Mouse (Mus musculus): ENCODE data around the gene Cdr2l. TPM values are rescaled to one million over a fixed set of nuclear protein-coding genes. Genes with fewer than 3 reads are reported as not detected.

Gene Cdr2l
- polyA plus RNA-seq, 1 experiment = 14.3 TPM

DNA sequence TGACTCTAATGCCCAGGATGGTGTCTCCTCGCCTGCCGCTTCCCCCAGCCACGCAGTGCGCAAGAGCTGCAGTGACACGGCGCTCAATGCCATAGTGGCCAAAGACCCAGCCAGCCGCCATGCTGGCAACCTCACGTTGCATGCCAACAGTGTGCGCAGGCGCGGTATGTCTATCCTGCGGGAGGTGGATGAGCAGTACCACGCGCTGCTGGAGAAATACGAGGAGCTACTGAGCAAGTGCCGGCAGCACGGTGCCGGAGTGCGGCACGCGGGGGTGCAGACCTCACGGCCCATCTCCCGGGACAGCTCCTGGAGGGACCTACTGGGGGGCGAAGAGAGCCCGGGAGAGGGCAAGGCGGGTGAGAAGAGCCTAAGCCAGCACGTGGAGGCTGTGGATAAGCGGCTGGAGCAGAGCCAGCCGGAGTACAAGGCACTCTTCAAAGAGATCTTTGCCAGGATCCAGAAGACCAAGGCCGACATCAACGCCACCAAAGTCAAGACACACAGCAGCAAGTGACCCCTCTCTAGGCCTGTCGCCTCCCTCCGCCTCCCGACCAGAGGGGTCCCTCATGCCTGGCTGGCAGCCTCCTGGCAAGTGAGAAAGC, 12.1 kb downstream of the Cdr2l start:
- 90% methylated on average over 34 of the region's 34 CpGs for WGBS
- no peak for DNase-seq
- TF ChIP-seq POLR2A (IDR thresholded peaks at IDR 0.05; ENCODE audit: control insufficient read depth, extremely low read depth, insufficient read depth, low read length, poor library complexity) = no peak
- TF ChIP-seq CTCF (IDR thresholded peaks at IDR 0.05; ENCODE audit: borderline replicate concordance, control insufficient read depth, extremely low read depth, insufficient read depth, low read length, poor library complexity) = no peak
- no peak overlapping the region for H3K27ac ChIP-seq (ENCODE audit: control insufficient read depth, insufficient read depth, low read length)
- H3K4me1 ChIP-seq (replicated peaks; ENCODE audit: control insufficient read depth, insufficient read depth, low read length) = no peaks in the 10 kb centered on the region
- H3K4me3 ChIP-seq (ENCODE audit: control insufficient read depth, insufficient read depth, low read length) = no peak overlapping the region
- H3K36me3 ChIP-seq (ENCODE audit: control insufficient read depth, insufficient read depth, low read length) = no peaks in the 10 kb centered on the region
- no peaks in the 10 kb centered on the region for H3K27me3 ChIP-seq (ENCODE audit: control insufficient read depth, insufficient read depth, low read length)

GRCm38 (mm10) chr11:115398085-115398484, 16.4 kb downstream of the Cdr2l start:
- no peaks in the 10 kb centered on the region for H3K27me3 ChIP-seq (ENCODE audit: control insufficient read depth, insufficient read depth, low read length)
- 88% methylated on average over 7 of the region's 7 CpGs for WGBS
- H3K4me1 ChIP-seq (replicated peaks; ENCODE audit: control insufficient read depth, insufficient read depth, low read length) = no peaks in the 10 kb centered on the region
- no peak overlapping the region for H3K4me3 ChIP-seq (ENCODE audit: control insufficient read depth, insufficient read depth, low read length)
- TF ChIP-seq POLR2A (IDR thresholded peaks at IDR 0.05; ENCODE audit: control insufficient read depth, extremely low read depth, insufficient read depth, low read length, poor library complexity) (no peak), CTCF (IDR thresholded peaks at IDR 0.05; ENCODE audit: borderline replicate concordance, control insufficient read depth, extremely low read depth, insufficient read depth, low read length, poor library complexity) (no peak)
- no peaks in the 10 kb centered on the region for H3K36me3 ChIP-seq (ENCODE audit: control insufficient read depth, insufficient read depth, low read length)
- no peak for DNase-seq
- H3K27ac ChIP-seq (ENCODE audit: control insufficient read depth, insufficient read depth, low read length) = no peak overlapping the region

DNA sequence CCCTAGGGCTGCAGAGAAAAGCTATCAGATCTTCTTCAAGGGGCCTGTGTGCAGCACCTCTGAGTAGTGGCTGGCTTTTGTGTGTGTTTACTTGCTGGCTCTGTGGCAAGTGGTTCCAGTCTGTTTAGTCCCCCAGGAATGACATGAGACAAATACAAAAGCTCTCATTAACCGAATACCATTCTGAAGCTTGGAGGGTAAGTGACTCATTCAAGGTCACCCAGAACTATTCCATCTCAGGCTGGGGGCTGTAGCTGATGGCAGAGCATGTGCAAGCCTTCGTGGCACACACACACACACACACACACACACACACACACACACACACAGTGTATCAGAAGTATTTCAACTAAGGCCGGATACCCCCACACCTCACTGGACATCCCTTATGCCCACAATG, 18.4 kb downstream of the Cdr2l start:
- WGBS = 88% methylated on average over 3 of the region's 3 CpGs
- no peak for TF ChIP-seq CTCF (IDR thresholded peaks at IDR 0.05; ENCODE audit: borderline replicate concordance, control insufficient read depth, extremely low read depth, insufficient read depth, low read length, poor library complexity)
- TF ChIP-seq POLR2A (IDR thresholded peaks at IDR 0.05; ENCODE audit: control insufficient read depth, extremely low read depth, insufficient read depth, low read length, poor library complexity) = no peak
- Histone ChIP-seq H3K27me3 (ENCODE audit: control insufficient read depth, insufficient read depth, low read length) (no peaks in the 10 kb centered on the region), H3K4me3 (ENCODE audit: control insufficient read depth, insufficient read depth, low read length) (no peak overlapping the region), H3K4me1 (replicated peaks; ENCODE audit: control insufficient read depth, insufficient read depth, low read length) (peaks cover 6% of the 10 kb centered on the region), H3K36me3 (ENCODE audit: control insufficient read depth, insufficient read depth, low read length) (no peaks in the 10 kb centered on the region), H3K27ac (ENCODE audit: control insufficient read depth, insufficient read depth, low read length) (no peak overlapping the region)
- no peak for DNase-seq

- no peaks in the 10 kb centered on the region for H3K36me3 ChIP-seq (ENCODE audit: control insufficient read depth, insufficient read depth, low read length)
- 74% methylated on average over 11 of the region's 11 CpGs for WGBS
Measured at GRCm38 (mm10) chr11:115400630-115401391, 19.1 kb downstream of the Cdr2l start.

DNA sequence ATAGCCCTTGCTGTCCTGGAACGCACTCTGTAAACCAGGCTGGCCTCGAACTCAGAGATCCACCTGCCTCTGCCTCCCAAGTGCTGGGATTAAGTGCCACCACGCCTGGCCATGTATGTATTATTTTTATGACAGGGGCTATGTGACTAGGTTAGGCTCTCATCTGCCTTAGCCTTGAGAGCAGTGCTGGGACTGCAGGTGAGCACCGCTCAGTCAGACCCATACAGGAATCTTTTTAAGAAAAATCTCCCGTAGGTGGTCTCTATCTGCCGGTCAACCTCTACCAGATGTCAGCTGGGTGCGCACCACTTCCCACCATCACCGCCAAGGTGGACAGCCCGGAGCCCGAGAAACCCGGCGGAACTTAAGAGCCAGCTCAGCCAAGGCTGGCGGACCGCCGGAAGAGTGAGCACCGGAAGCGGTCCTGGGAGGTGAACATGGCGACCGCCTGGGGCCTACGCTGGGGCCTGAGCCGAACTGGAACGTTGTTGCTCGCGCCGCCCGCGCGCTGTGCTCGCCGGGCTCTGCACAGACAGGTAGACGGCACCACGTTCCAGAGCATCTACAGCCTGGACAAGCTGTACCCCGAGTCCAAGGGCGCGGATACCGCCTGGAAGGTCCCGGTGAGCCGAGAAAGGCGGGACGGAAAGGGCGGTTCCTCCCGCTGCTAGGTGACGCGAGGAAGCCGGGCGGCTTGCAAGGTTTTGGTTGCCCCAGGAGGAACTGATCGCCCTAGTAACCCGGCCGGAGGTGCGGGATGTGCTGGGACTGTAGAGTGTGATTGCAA, 21.8 kb downstream of the Cdr2l start, which contains the start of gene Mrpl58:
Gene Mrpl58 (plus strand): TSS at position 415 of the 787 bp plus-strand sequence.
- Histone ChIP-seq H3K4me3 (ENCODE audit: control insufficient read depth, insufficient read depth, low read length) (peak within 1 kb of the TSS; percentile 87), H3K27me3 (ENCODE audit: control insufficient read depth, insufficient read depth, low read length) (no peaks in the 10 kb centered on the region), H3K4me1 (replicated peaks; ENCODE audit: control insufficient read depth, insufficient read depth, low read length) (peaks cover 36% of the 10 kb centered on the region), H3K27ac (ENCODE audit: control insufficient read depth, insufficient read depth, low read length) (peak within 1 kb of the TSS; percentile 73), H3K36me3 (ENCODE audit: control insufficient read depth, insufficient read depth, low read length) (no peaks in the 10 kb centered on the region)
- TF ChIP-seq CTCF (IDR thresholded peaks at IDR 0.05; ENCODE audit: borderline replicate concordance, control insufficient read depth, extremely low read depth, insufficient read depth, low read length, poor library complexity) = 0 out of 2 replicates have a peak, but pooled peaks have one; percentile 50
- TF ChIP-seq POLR2A (IDR thresholded peaks at IDR 0.05; ENCODE audit: control insufficient read depth, extremely low read depth, insufficient read depth, low read length, poor library complexity) = peak; percentile 71; the same call in 1 of the 2 replicates
- 4% methylated on average over 50 of the region's 50 CpGs for WGBS
- DNase-seq = peak; percentile 84

More at GRCm38 (mm10) chr11:115400630-115401391, 19.1 kb downstream of the Cdr2l start:
- no peak overlapping the region for H3K4me3 ChIP-seq (ENCODE audit: control insufficient read depth, insufficient read depth, low read length)
- H3K27ac ChIP-seq (ENCODE audit: control insufficient read depth, insufficient read depth, low read length) = no peak overlapping the region
- no peaks in the 10 kb centered on the region for H3K27me3 ChIP-seq (ENCODE audit: control insufficient read depth, insufficient read depth, low read length)
- TF ChIP-seq POLR2A (IDR thresholded peaks at IDR 0.05; ENCODE audit: control insufficient read depth, extremely low read depth, insufficient read depth, low read length, poor library complexity) (no peak), CTCF (IDR thresholded peaks at IDR 0.05; ENCODE audit: borderline replicate concordance, control insufficient read depth, extremely low read depth, insufficient read depth, low read length, poor library complexity) (no peak)
- H3K4me1 ChIP-seq (replicated peaks; ENCODE audit: control insufficient read depth, insufficient read depth, low read length) = peaks cover 11% of the 10 kb centered on the region
- DNase-seq = no peak

GRCm38 (mm10) chr11:115405723-115406122, 24.0 kb downstream of the Cdr2l start:
- 91% methylated on average over 6 of the region's 6 CpGs for WGBS
- no peak for DNase-seq
- no peak overlapping the region for H3K4me3 ChIP-seq (ENCODE audit: control insufficient read depth, insufficient read depth, low read length)
- H3K36me3 ChIP-seq (ENCODE audit: control insufficient read depth, insufficient read depth, low read length) = peaks cover 6% of the 10 kb centered on the region
- TF ChIP-seq CTCF (IDR thresholded peaks at IDR 0.05; ENCODE audit: borderline replicate concordance, control insufficient read depth, extremely low read depth, insufficient read depth, low read length, poor library complexity) (no peak), POLR2A (IDR thresholded peaks at IDR 0.05; ENCODE audit: control insufficient read depth, extremely low read depth, insufficient read depth, low read length, poor library complexity) (no peak)
- H3K4me1 ChIP-seq (replicated peaks; ENCODE audit: control insufficient read depth, insufficient read depth, low read length) = peaks cover 55% of the 10 kb centered on the region
- H3K27ac ChIP-seq (ENCODE audit: control insufficient read depth, insufficient read depth, low read length) = peak overlapping the region; percentile 98
- no peaks in the 10 kb centered on the region for H3K27me3 ChIP-seq (ENCODE audit: control insufficient read depth, insufficient read depth, low read length)

All from thymus, adult 2 months (tissue).